Mouse (Mus musculus) Muller cell, postnatal 12 days (primary cell): ENCODE measurements around the gene Glyctk.
A peak's percentile ranks its signal among the peaks of the same experiment; 100 is the strongest.

ENCODE experiments used
- DNase-seq: peaks from one replicate; pipeline ENCODE4 v3.0.0-alpha.2; 2015; ENCODE audit errors: inconsistent ontology term

The Glyctk gene

DNA sequence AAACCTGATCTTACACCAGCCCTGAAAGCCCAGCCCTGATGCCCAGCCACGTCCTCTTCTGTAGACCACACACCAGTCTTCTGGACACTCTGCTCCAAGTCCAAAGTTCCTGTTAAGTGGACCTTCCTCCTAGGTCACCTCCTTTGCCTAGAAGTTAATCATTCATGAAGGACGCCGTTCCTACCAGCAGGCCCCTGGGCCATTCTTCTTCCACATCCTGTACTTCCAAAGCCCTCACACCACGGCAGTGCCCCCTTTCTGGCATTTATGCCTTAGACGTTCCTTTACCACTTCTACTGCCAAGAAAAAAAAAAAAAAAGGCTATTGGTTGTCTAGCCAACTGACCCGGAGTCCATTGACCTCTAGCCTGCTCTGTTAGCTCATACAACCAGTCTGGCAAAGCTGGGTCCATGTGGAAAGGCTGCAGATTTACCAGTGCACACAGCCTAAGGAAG is at the start of gene Glyctk:
Gene Glyctk, minus strand, starts transcription at position 102 of the 455 bp plus-strand sequence.
- DNase-seq: no peak

DNA sequence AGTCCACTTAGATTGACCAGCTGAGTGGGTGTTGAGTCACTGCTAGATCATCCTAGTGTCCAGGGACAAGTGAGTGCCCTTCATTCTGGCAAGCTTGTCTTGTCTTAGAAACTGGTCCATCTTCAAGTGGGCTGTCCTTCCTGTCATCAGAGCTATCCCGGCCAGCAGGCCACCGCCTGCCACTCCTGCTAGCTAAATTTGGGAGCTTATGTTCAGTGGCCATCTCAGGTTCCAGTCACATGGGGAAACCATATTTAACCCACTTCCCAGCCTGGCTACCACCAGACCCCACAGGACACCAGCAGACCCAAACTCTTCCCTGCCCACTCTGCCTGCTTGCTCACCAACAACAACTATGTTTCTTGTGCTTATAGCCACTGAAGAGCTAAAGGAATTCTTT is 48.6 kb upstream of the Glyctk start:
- no peak for DNase-seq

DNA sequence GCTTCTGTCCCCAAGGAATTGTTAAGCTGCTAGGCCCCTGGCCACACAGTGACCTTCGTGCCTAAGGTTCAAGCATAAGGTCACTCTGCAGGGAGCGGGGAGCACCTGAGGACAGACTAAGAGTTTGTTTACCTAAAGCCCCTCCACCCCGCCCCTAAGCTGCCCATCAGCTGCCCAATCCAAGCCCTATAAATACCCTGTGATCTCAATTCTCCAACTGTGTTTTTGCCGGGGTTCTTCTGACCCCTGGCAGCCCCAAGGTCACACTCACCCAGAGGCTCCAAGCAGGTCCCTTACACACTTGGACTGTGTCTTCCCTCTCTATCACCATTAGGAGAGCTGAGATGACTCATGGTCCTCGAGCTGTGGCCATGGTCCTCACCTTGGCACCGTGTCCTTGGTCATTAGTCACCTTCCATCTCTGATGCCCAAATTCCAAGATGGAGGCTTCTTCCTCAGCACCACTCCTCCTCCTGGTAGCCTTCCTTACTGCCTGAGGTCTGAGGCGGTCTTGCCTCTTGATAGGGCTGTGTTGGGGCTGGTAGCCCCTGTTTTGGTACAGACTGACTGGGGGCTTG is 47.9 kb upstream of the Glyctk start:
- no peak for DNase-seq

DNA sequence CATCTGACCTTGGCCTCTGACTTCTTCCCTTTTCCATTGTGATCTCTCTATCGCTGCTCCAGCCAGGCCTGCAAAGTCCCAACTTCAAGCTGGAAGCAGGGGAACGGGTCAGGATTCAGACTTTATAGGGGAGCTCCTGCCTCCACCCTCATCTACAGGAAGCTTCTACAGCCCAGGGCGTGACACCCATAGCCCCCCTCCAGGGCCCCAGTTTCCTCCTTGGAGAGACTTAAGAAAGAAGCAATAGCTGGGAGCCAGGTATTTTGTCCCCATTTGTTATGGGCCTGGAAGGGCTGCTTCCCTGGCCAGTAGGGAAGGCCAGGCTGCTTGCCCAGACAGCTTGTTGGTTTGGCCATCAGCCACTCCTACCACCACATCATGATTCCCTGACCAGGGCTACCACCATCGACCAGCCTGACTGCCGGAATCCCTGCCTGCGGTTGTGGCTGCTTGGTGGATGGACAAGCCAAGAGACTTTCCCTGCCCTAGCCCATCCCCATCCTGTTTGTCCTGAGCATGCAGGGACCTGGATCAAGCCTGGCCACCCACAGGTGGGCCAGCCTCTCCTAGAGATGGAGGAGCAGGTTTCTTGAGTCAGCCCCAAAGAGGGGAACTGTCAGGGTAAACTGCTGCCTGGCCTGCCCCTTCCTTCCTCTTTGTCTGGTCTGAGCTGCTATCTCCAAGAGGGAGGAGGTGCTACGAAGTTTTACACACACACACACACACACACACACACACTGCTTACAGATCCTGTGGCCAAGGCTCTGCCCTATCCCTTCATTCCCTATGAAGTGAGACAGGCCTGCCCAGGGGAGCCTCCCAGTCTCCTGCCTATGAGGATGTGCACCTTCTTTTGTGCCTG is 46.3 kb upstream of the Glyctk start:
- peak; percentile 64 for DNase-seq

DNA sequence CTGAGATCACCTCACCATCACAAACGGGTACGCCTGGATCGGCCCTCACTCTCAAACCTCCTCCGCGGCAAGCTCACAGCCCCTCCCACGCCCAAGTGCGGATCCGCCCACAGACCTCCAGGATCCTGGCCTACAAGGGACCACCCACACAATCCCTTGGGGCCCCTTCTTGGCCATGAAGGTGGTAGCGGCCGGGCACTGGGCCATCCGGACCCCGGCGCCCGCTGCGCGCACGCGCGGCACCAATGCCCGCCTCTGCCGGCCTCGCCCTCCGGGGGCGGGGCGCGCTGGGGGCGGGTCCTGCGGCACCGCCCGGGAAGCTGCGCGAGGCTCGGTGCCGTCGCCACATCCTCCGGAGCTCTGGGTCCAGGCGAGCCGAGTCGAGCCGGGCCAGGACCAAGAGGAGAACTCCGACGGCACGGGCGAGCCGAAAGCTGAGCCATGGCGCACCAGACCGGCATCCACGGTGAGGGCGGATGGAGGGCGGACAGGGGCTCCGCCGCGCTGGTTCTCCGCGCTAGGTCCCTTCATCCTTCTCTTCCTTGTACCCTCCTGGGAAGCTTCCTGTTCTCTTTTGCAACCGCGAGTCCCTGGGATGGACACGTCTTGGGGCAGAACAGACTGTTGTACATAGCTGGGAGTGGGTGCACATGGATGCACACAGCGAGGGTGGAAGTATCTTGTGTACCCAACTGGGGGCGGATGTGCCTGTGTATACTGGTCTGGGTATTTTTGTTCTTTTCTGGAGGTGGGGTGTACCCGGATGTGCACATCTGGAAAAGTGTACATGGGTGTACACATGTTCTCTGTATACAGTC is 45.1 kb upstream of the Glyctk start, which contains the start of gene Twf2:
Gene Twf2, plus strand, starts transcription at position 290 of the 818 bp plus-strand sequence.
- DNase-seq: peak; percentile 96

DNA sequence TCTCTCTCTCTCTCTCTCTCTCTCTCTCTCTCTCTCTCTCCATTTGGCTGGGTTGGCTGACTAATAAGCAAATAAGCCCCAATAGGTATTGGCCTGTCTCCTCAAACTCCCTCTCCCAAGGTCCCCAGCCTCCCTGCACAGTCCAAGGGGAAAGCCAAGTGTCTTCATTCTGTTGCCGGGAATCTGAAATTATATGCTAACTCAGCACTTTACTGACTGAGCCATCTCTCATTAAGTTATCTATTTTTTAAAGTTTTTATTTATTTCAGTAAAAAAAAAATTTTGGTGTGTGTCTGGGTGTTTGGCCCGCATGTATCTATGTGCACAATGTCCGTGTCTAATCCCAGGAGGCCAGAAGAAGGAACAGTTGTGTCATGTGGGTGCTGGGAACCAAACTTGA is 44.0 kb upstream of the Glyctk start:
- DNase-seq: no peak

DNA sequence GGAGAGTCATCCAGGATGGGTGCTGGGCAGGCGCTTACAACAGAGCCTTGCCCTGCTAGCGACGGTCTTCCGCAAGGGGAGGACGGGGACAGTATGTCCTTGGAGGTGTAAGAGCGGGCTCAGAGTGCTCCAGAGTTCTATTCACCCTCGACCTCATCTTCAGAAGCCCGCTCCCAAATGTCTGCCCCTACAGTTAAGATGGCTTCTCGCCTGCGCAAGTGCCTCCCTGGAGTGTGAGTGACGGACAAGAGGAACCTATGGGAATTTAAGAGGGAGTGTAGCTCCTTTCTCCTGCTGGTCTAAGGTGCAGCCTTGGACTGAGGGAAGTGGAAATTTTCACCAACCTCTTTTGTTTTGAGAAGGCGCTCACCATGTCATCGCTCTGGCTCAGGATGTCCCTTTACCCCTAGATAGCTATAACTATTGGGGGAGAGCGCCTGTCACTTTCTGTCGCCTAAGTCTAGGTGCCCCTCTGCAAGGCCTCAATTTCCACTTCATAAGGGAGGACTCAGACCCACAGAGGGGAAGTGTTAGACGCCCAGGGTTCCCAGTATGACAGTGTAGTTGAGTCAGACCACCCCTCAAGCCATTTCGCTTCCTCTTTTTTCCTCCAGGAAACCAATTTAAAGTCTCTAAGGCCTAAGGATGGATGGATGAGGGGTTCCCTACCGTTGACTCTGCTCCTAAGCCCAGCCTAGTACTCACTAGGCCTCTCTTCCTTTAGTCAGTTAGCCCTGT is 41.8 kb upstream of the Glyctk start, which contains the start of gene Ppm1m:
Gene Ppm1m, minus strand, starts transcription at position 212 of the 738 bp plus-strand sequence.
- no peak for DNase-seq

DNA sequence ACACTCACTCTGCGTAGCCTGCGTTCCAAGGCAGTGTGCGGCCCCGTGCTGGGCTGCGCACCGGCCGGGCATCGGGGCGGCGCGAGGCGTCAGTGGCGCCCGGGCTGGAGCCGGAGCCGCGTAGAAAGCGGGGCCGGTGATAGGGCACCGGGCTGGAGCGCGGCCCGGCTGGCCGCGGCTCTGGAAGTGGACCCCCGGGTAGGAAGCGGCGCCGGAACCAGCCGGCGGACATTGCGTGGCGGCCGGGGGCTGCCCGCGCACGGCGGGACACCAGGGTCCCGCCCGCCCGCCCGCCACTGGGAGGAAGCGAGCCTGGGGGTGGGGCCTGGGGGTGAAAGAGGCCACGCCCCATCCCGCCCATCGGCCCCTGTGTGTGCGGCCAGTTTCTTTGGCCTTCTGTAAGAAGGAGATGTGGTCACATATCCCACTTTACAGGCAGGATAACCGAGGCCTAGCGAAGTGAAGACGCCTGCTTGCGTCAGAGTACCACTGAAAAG is 41.1 kb upstream of the Glyctk start:
- peak; percentile 83 for DNase-seq

DNA sequence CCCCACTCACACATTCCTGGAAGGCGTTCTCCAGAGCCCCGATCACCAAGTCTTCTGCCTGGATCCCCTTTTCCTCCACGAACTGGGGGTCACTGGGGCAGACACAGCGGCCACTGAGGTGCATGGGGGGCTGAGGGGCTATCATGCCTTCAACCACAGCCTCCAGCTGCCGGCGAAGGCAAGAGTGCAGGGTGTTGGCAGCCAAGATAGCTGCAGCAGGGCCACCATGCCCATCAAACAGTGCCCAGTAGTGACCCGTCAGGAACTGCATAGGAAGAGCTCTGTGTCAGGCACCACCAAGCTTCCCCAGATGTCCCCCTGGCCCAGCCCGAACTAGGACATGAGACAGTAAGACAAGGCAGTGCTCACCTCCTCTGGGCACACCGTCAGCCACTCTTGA is 39.8 kb upstream of the Glyctk start:
- DNase-seq: no peak

DNA sequence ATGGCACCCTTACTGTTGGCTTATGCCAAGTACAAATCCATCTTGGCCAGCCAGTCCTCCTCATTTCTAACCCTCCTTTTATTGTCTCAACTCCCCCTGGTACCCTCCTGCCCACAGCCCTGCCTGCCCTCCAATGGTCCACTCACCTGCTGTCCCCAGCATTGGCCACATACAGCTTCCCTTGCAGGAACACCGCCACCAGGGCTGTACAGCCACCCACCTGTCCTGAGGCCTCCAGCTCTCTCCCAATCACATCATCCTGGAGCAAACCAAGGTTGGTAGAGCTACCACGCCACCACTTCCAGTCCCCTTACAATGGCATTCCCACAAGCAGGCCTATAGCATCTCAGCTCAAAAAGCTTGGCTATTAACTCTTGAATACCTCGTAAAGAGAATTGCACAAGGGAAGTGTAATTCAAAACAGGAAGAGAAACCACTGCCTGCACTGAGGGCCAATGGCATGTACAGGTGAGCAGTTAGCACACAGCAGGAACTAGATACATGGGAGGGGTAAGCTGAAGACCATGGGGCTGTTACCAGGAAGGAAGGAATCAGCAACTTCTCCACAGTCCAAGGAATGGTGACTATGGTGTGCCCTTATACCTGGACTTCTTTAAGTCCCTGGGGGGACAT is 39.3 kb upstream of the Glyctk start:
- DNase-seq: no peak

DNA sequence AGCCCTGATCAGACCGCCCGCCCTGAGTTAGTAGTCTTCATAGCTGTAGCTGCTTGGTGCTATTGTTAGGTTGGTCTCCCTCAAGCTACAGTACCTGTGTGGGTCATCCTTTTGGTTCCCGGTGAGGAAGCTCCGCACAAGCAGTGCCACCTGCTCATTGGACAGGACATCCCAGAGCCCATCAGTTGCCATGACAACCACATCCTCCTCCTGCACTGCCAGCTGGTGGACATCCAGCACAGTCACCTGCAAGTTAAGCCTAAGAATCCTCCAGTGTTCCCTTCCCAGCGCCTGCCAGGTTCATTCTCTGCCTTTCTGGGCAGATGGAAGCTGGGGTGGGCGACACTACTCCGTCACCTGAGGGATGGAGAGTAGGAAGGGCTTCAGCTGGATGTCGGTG is 37.8 kb upstream of the Glyctk start:
- no peak for DNase-seq

DNA sequence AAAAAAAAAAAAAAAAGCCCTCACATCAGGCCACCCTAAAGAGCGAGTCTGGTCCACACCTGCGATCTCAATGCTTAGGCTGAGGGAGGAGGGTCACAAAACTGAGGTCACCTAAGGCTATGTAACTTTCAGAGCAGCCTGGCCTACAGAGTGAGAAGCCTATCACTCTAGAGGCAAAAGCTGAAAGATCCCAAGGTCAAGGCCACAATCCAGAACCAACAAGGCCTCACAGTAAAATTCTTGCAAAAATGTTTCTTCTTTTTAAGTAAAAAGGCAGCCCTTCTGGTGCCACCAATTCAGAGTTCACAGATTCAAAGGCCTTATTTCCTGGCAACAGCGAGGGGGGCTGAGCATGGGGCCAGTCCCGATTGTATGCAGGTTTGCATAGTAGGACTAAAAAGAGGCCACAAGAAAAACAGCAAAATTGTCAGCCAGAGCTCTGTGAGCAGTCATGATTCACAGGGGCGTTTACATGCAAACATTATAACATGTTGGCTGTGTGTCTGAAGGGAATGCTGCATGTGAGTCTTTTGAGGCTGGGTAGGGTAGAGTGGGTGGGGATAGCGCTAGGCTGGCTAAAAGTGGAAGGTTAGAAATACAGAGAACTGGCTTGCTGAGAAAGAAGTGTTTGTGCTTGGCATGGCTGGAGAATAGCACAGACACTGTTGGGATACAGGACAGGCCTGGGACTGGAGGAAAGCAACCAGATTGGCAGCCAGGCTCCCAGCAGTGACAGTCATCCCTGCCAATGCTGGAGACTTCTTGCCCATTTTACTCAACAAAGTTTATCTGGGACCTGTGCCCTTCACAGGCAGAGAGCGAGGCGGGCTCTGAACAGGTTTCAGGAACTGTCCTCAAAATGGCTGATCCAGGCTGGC is 36.2 kb upstream of the Glyctk start:
- no peak for DNase-seq

DNA sequence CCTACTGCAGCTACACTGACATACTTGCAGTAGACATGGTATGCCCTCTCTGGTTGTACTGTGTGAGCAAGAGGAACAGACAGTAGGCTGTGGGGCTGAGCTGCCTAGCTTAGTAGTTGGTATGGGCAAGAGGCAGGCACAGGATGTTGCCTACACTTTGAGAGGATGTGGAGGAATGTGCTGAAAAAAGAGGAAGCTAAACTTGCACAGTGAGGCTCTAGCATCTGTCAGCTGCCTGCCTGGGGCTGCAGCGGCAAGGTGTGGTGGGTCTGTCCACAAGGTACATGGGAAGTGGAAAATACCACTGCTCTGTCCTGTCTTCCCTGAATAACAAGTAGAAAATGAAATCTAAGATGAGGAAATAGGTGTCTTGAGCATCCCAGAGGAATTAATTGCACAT is 35.1 kb upstream of the Glyctk start:
- no peak for DNase-seq

DNA sequence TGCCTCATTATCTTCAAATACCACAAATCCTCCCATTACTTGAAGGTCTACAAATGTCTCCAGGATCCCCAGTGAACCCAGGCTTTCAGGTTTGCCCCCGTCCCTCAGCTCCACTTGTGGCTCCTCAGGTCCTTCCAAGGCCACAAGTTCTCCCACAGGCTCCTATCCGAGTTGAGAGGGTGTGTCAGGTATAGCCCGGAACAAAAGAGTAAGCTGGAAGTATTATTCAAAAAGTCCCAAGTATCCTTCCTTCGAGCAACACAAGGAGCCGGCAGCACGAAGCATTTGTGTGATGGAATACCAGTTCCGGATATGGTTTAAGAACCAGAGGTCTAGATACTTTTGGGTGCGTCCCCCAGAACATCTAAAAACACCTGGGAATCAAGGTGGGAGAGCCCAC is 34.1 kb upstream of the Glyctk start:
- DNase-seq: no peak

DNA sequence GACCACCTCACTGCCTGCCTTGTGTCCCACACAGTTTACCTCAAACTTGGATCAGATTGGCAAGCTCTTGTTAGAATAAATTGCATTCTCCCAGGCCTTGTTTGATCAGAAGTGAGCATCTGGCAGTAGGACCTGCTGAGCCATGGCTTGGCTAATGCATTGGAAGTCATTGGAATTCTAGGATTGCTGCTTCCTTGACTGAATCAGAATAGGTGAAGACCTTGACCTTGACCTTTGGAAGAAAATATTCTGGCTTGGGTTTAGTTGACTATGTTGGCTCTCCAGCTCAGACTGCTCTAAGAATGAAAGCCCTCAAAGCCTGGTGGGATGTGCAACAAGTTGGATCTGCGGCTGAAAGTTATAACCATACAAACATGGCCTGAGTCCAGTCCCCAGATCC is 33.4 kb upstream of the Glyctk start:
- no peak for DNase-seq

DNA sequence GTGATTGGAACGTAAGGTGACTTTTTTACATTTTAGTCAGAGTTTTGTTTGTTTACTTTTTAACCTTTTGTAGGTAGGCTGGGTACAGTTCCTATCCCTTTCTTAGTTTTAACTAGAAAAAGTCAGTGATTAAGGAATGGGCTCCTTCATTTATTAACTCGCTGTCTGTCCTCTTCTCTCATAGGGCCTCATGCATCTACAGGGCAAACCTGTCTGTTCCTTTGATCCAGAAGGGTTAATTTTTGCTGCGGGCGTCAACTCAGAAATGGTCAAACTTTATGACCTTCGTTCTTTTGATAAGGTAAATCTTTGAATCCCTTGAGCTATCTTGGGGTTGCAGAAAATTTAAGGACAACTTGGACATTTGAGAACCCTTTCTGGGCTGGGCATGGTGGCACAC is 26.1 kb upstream of the Glyctk start:
- DNase-seq: no peak

DNA sequence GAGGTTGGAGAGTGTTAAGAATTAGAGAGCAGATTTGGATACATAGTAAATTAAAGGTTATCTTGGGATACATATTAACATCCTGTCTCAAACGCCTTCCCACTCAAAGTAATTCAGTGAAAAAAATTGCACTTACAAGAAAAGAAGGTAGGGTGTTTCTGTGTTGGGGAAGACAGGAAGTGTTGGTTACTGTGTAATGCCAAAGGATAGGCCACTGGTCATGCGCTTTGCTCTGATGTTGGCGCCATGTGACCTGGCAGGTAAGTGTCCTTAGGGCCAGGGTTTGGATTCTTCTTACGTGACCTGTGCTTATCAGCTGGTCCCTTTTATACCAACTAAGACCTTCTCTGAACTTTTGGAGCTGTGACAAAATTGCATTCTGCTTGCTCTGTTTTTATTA is 24.2 kb upstream of the Glyctk start:
- DNase-seq: no peak

DNA sequence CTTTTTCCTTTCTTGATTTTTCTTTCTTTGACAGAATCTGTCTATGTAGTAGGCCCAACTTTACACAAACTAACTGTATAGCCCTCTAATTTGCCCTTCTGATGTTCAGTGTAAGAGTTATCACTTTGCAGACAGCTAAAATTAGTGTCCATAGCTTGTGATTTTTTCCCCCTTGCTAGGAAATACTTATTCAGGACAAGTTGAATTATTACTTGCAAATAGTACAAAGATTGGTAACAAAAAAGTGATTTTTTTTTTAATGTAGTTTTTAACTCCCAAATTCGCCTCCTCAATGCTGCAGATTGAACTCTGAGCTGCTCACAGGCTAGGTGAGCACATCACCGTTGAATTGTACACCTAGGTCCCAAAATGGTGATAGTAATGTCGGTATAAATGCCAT is 22.0 kb upstream of the Glyctk start:
- no peak for DNase-seq

DNA sequence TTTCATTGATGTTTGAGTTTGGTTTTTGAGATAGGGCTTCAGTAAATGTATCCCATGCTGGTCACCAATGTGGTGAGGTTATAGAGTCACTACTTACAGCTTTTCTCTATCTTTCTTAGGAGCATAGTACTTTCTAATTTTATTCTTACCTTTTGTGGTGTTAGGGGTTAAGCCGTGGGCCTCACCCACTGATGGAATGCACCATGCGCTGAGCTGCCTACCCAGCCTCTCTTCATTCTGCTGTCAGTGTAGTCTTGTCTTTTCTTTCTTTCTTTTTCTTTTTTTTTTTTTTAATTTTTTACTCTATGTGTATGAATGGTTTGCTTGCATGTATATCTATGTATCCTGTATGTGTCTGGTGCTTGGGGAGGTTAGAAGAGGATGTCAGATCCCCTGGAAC is 21.5 kb upstream of the Glyctk start:
- DNase-seq: no peak

DNA sequence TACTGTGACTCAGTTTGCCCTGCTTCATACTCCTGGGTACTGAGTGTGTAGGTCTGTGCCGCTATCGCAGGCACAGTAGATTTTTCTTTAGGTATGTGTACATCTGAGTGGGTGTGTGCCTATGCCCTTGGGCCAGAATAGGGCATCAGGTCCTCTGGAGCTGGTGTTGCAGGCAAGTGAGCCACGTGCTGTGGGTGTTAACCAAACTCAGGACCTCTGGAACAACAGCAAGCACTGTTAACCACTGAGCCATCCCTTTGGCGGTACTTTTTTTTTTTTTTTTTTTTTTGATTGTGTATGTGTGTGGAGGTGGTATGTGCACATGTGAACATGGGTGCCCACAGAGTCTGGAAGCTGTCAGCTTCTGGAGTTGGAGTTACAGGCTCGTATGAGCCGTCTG is 19.9 kb upstream of the Glyctk start:
- DNase-seq: no peak
